Mouse (Mus musculus) midbrain, embryonic 11.5 days (tissue): ENCODE measurements at regions not wholly inside any gene's neighbourhood (a gene's known extent, or its start where the extent isn't known, plus 50 kb on each side); places are given as distances from the start of the nearest gene placed in this dataset.

Source experiments
- ATAC-seq: fragments of 200-750 bp; cut with Nextera tagmentation; 2 replicates; pipeline ENCODE4 v1.8.0; 2017; ENCODE audit warnings: moderate TSS enrichment, moderate library complexity; ENCODE audit not compliant: low FRiP score
- DNase-seq: peaks from one replicate; pipeline ENCODE4 v3.0.0; 2015; ENCODE audit warnings: low spot score; ENCODE audit errors: missing footprints
- H3K27ac ChIP-seq: fragments of 300-500 bp; sonication (generic); 2 replicates; pipeline ENCODE4 v1.5.1; 2014; ENCODE audit warnings: low read depth, low read length
- H3K27me3 ChIP-seq: fragments of 300-500 bp; sonication (generic); 2 replicates; pipeline ENCODE4 v1.6.1; 2014; ENCODE audit warnings: mild to moderate bottlenecking, low read length, moderate library complexity, mixed read lengths; ENCODE audit not compliant: control insufficient read depth, insufficient read depth
- H3K36me3 ChIP-seq: fragments of 300-500 bp; sonication (generic); 2 replicates; pipeline ENCODE4 v1.6.1; 2014; ENCODE audit warnings: mild to moderate bottlenecking, low read length, moderate library complexity, mixed read lengths; ENCODE audit not compliant: control insufficient read depth, insufficient read depth
- H3K4me1 ChIP-seq: fragments of 300-500 bp; sonication (generic); 2 replicates; pipeline ENCODE4 v1.6.1; 2014; ENCODE audit warnings: low read length; ENCODE audit not compliant: control insufficient read depth, insufficient read depth
- H3K4me2 ChIP-seq: fragments of 300-500 bp; sonication (generic); 2 replicates; pipeline ENCODE4 v1.6.1; 2014; ENCODE audit warnings: mild to moderate bottlenecking, moderate library complexity
- H3K4me3 ChIP-seq: fragments of 300-500 bp; sonication (generic); 2 replicates; pipeline ENCODE4 v1.5.1; 2014; ENCODE audit warnings: low read depth, low read length
- H3K9ac ChIP-seq: fragments of 300-500 bp; sonication (generic); 2 replicates; pipeline ENCODE4 v1.6.1; 2014; ENCODE audit warnings: low read length
- H3K9me3 ChIP-seq: fragments of 300-500 bp; sonication (generic); 2 replicates; pipeline ENCODE4 v1.6.1; 2016; ENCODE audit warnings: low read length; ENCODE audit not compliant: control insufficient read depth
- WGBS: fragments of 180-500 bp; shearing (Covaris S2); extraction: QIAGEN DNeasy Blood & Tissue Kit; methylation state at CpG from one replicate; pipeline ENCODE4 v1.1.7; 2014; 5-methylcytosine and 5-hydroxymethylcytosine counted together

- ATAC-seq (no peak), DNase-seq (peak; percentile 56)
- Histone ChIP-seq H3K9me3 (no peaks in the 10 kb centered on the region), H3K27ac (no peak overlapping the region), H3K4me2 (no peak overlapping the region), H3K9ac (no peak overlapping the region), H3K27me3 (no peaks in the 10 kb centered on the region), H3K4me1 (no peaks in the 10 kb centered on the region), H3K36me3 (no peaks in the 10 kb centered on the region), H3K4me3 (no peak overlapping the region)
- 90% methylated on average over 2 of the region's 2 CpGs for WGBS
Observed at GRCm38 (mm10) chr9:95331275-95331674, 75.2 kb downstream of the Chst2 start.

GRCm38 (mm10) chr9:95330097-95330496 lies 76.4 kb downstream of the Chst2 start:
- Histone ChIP-seq H3K4me3 (no peak overlapping the region), H3K9me3 (no peaks in the 10 kb centered on the region), H3K36me3 (no peaks in the 10 kb centered on the region), H3K9ac (no peak overlapping the region), H3K27ac (no peak overlapping the region), H3K27me3 (no peaks in the 10 kb centered on the region; the same call in 1 of the 2 replicates), H3K4me1 (no peaks in the 10 kb centered on the region), H3K4me2 (no peak overlapping the region)
- no peak for ATAC-seq
- WGBS = 85% methylated on average over 7 of the region's 7 CpGs
- DNase-seq = peak; percentile 66

DNA sequence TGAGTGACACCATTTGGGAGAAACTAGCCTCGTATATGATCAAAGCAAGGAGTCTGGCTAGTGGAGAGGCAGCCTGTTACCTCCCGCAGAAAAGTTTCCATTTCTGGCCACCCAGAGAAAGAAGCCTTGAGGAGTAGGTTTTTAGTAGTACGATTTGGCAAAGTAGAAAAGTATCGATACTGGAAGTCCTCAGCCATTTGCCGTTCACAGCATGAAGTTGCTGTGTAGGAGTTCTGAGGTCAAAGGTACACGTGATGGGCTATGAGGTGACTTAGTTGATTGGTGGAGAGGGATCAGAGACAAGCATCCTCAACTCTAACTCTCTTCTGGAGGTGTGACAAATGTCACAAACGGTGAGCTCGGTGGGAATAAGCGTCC lies 77.5 kb downstream of the Chst2 start:
- 84% methylated on average over 9 of the region's 9 CpGs for WGBS
- H3K9me3 ChIP-seq = no peaks in the 10 kb centered on the region
- no peak overlapping the region for H3K4me3 ChIP-seq
- no peaks in the 10 kb centered on the region for H3K36me3 ChIP-seq
- no peak overlapping the region for H3K9ac ChIP-seq
- H3K4me1 ChIP-seq = no peaks in the 10 kb centered on the region
- no peaks in the 10 kb centered on the region; the same call in 1 of the 2 replicates for H3K27me3 ChIP-seq
- no peak overlapping the region for H3K27ac ChIP-seq
- H3K4me2 ChIP-seq = no peak overlapping the region
- DNase-seq (peak; percentile 69), ATAC-seq (no peak)

DNA sequence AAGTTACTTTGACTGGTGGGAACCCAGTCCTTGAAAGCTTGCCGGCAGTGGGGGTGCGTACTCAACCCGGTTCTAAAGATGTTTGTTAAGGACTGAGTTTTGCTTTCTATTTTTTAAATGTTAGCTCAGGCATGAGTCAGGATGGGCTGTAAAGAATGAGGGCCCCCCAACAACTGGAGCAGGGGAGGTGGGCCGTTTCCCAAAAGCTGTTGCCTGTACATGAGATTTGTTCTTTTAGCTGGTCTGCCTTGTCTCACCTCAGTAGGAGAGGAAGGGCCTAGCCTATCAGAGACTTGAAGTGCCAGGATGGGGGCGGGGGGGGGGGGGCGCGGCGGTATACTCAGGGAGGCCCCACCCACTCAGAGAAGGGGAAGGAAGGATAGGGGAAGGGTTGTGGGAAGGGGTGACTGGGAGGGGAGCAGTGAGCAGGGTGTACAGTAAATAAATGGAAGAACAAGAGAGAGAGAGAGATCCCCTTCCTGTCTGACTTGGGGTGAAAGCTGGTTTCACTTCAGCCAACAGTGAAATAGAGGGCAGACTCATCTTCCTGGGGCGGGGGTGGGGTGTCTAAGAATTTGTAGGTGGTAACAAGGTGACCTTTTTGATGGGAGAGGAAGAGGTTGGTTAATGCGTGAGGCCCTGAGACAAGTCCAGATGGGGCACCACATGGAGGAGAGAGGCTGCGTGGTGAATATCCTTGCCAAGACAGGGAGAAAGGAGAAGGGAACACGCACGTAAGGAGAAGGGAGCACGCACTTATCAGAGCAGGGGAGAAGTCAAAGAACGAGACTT lies 78.1 kb downstream of the Chst2 start:
- no peak overlapping the region for H3K9ac ChIP-seq
- H3K27me3 ChIP-seq = no peaks in the 10 kb centered on the region; the same call in 1 of the 2 replicates
- H3K4me3 ChIP-seq = no peak overlapping the region
- no peak overlapping the region for H3K27ac ChIP-seq
- no peak for ATAC-seq
- no peaks in the 10 kb centered on the region for H3K36me3 ChIP-seq
- no peak overlapping the region for H3K4me2 ChIP-seq
- peak; percentile 77 for DNase-seq
- no peaks in the 10 kb centered on the region for H3K9me3 ChIP-seq
- H3K4me1 ChIP-seq = peaks cover under 1% of the 10 kb centered on the region
- WGBS = 87% methylated on average over 11 of the region's 15 CpGs

- no peak overlapping the region for H3K4me3 ChIP-seq
- H3K9ac ChIP-seq = no peak overlapping the region
- H3K4me1 ChIP-seq = peaks cover 7% of the 10 kb centered on the region
- ATAC-seq = no peak
- DNase-seq = peak; percentile 82
- H3K27ac ChIP-seq = no peak overlapping the region
- no peak overlapping the region for H3K4me2 ChIP-seq
- no peaks in the 10 kb centered on the region for H3K9me3 ChIP-seq
- no peaks in the 10 kb centered on the region for H3K36me3 ChIP-seq
- WGBS = 51% methylated on average over 3 of the region's 3 CpGs
- H3K27me3 ChIP-seq = no peaks in the 10 kb centered on the region; the same call in 1 of the 2 replicates
Observed at GRCm38 (mm10) chr9:95327771-95328170, 78.8 kb downstream of the Chst2 start.

DNA sequence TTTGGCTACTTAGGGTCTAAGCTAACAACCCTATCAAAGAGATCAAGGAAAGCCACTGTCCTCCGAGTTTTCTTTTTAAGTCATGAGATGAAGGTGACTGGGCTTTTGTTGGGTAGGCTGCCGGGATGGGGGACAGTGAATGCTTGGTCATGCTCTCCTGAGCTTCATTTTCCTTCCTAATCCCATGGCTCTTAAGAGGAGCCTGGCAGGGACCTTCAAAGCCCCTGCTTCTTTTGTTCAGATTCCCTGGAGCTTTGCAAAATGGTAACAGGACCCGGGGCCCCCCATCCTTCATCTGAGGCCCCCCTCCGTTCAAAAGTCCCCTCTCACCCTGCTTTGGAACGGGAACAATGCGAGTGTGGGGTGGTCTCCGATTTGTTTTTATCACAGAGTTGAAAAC lies 82.9 kb downstream of the Chst2 start:
- whole genome bisulfite sequencing = 3% methylated on average over 7 of the region's 7 CpGs
- no peak overlapping the region for H3K9ac ChIP-seq
- H3K9me3 ChIP-seq = no peaks in the 10 kb centered on the region
- peaks cover 14% of the 10 kb centered on the region for H3K4me1 ChIP-seq
- H3K4me3 ChIP-seq = no peak overlapping the region
- DNase-seq (peak; percentile 93), ATAC-seq (peak; percentile 90)
- no peaks in the 10 kb centered on the region for H3K36me3 ChIP-seq
- H3K27ac ChIP-seq = no peak overlapping the region
- H3K4me2 ChIP-seq = peak overlapping the region; percentile 14; the same call in 1 of the 2 replicates
- no peaks in the 10 kb centered on the region; the same call in 1 of the 2 replicates for H3K27me3 ChIP-seq

GRCm38 (mm10) chr9:95322893-95323292 lies 83.6 kb downstream of the Chst2 start:
- no peaks in the 10 kb centered on the region for H3K9me3 ChIP-seq
- H3K36me3 ChIP-seq = no peaks in the 10 kb centered on the region
- DNase-seq = no peak
- WGBS = 26% methylated on average over 5 of the region's 5 CpGs
- no peak overlapping the region for H3K4me3 ChIP-seq
- no peak overlapping the region for H3K9ac ChIP-seq
- peak; percentile 34; the same call in 1 of the 2 replicates for ATAC-seq
- peaks cover 14% of the 10 kb centered on the region for H3K4me1 ChIP-seq
- H3K4me2 ChIP-seq = no peak overlapping the region
- no peak overlapping the region for H3K27ac ChIP-seq
- H3K27me3 ChIP-seq = no peaks in the 10 kb centered on the region; the same call in 1 of the 2 replicates

- no peaks in the 10 kb centered on the region; the same call in 1 of the 2 replicates for H3K27me3 ChIP-seq
Observed at GRCm38 (mm10) chr9:95322031-95322430, 84.5 kb downstream of the Chst2 start.

DNA sequence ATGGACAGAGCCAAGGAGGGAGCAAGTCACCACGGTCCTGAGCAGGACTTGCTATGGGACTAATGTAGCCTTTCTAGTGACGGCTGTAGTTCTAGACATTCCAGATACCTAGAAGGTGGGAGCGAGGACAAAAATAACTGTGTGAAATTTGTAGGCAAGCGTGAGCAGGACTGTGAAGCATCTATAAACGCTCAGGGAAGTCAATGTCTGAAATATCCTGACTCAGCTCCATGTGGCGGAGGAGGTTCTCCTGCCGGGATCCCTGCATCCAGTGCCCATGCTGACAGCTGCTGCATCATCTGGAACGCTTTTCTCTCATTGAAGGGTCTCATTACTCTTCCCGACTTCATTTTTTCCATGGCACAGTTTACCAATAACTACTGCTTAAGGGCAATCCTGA lies 87.6 kb downstream of the Chst2 start:
- 94% methylated on average over 9 of the region's 9 CpGs for WGBS
- Histone ChIP-seq H3K27ac (no peak overlapping the region), H3K9me3 (no peaks in the 10 kb centered on the region), H3K4me2 (no peak overlapping the region), H3K36me3 (no peaks in the 10 kb centered on the region), H3K27me3 (no peaks in the 10 kb centered on the region; the same call in 1 of the 2 replicates), H3K4me3 (no peak overlapping the region), H3K4me1 (peaks cover 14% of the 10 kb centered on the region), H3K9ac (no peak overlapping the region)
- DNase-seq (no peak), ATAC-seq (no peak)

More at GRCm38 (mm10) chr9:95322031-95322430, 84.5 kb downstream of the Chst2 start:
- no peak overlapping the region for H3K9ac ChIP-seq
- ATAC-seq (no peak), DNase-seq (no peak)
- no peaks in the 10 kb centered on the region for H3K9me3 ChIP-seq
- no peaks in the 10 kb centered on the region for H3K36me3 ChIP-seq
- H3K4me3 ChIP-seq = no peak overlapping the region
- H3K27ac ChIP-seq = no peak overlapping the region
- peaks cover 14% of the 10 kb centered on the region for H3K4me1 ChIP-seq
- 48% methylated on average over 2 of the region's 2 CpGs for WGBS
- H3K4me2 ChIP-seq = no peak overlapping the region
